Mouse (Mus musculus) erythroblast, adult 5-6 weeks (primary cell): ENCODE results near the gene Snx7. TPM values are rescaled to one million over a fixed set of nuclear protein-coding genes. Genes with fewer than 3 reads are reported as not detected.

ENCODE experiments used
- ATAC-seq: replicated peaks from 2 replicates; pipeline ENCODE4 v1.8.0; 2016; ENCODE audit warnings: moderate number of reproducible peaks, mild to moderate bottlenecking, moderate TSS enrichment, inconsistent platforms; ENCODE audit not compliant: poor library complexity, low FRiP score, severe bottlenecking
- total RNA-seq, 2 experiments: library from RNA; stranded (forward) in 1 of 2; stranded (reverse) in 1 of 2; fragments of 150-400 nt in 1 of 2; fragments of 200-764, 138-1000 nt in 1 of 2; gene quantifications; 2 replicates each; pipeline versions ENCODE4 v1.2.3 to v1.2.4; 2015 to 2017; ENCODE audit warnings: low replicate concordance in 2 of 2

Gene Snx7
- total RNA-seq (2015; ENCODE audit: low replicate concordance) = 3.3 TPM in 1 of 2 replicates, not detected in the other
- 0.70 TPM in 1 of 2 replicates, not detected in the other for total RNA-seq (2017; ENCODE audit: low replicate concordance)

- no peak for ATAC-seq
Measured at GRCm38 (mm10) chr3:117868637-117869323, at the start of gene Snx7. Gene Snx7 (minus strand): TSS chr3:117868936.

DNA sequence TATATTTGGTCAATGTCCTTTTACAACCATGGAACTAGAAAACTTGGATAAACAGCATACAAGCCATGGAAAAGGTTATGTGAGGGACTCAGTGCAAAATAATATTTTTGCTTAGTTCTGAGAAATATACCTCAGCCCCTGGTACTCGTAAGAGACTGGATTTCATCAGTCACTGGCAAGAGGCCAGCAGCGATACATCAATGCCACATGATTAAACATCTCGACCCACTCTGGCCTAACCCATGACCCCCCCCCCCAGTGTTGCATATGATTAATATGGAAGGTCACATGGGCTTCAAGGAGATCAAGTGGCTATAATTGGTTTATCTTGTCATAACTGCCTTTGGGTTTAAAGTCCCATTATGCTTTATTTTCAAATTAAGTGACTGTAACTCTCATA lies 46.7 kb upstream of the Snx7 start:
- ATAC-seq = no peak

- ATAC-seq = no peak
Measured at GRCm38 (mm10) chr3:117893736-117894135, 25.0 kb upstream of the Snx7 start.

DNA sequence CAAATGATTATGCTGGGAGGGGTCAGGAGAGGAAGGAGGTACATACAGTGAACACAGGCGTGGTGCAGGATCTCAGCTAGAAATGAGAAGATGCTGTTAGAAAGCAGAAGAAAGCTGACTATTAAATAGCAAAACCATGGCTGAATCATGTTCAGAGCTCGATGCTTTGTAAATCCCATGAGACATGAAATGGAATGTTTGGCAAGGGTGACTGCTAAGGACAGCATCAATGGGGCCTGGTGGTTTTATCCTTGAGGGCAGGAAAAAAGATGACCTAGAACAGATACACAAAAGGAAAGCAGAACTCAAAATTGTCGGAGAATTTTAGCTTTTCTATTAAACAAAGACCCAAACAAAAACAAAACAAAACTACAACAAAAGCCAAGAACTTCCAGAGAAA lies 6.7 kb upstream of the Snx7 start:
- no peak for ATAC-seq

- ATAC-seq = no peak
Measured at GRCm38 (mm10) chr3:117873209-117873863, 4.6 kb upstream of the Snx7 start.

GRCm38 (mm10) chr3:117869324-117869715 lies 584 bp upstream of the Snx7 start:
- ATAC-seq = no peak

DNA sequence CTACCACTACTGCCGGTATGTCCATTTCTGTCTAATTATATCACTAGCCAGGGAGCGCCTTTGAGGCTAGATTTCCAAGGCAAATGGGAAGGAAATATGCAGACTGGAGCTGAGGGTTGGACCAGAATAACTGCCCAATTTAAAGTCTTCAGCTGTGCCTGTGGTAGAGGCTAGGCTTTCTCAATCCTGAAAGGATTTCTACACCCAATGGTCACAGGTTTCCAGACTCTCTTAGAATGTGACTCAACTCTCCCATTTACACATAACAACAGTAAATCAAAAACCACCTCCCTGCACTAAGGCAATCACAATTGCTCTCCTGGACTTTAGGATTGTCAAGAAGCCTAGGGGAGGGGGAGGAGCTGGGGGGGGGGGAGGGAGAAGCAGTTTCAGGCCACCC lies 645 bp downstream of the Snx7 start:
- ATAC-seq = no peak

DNA sequence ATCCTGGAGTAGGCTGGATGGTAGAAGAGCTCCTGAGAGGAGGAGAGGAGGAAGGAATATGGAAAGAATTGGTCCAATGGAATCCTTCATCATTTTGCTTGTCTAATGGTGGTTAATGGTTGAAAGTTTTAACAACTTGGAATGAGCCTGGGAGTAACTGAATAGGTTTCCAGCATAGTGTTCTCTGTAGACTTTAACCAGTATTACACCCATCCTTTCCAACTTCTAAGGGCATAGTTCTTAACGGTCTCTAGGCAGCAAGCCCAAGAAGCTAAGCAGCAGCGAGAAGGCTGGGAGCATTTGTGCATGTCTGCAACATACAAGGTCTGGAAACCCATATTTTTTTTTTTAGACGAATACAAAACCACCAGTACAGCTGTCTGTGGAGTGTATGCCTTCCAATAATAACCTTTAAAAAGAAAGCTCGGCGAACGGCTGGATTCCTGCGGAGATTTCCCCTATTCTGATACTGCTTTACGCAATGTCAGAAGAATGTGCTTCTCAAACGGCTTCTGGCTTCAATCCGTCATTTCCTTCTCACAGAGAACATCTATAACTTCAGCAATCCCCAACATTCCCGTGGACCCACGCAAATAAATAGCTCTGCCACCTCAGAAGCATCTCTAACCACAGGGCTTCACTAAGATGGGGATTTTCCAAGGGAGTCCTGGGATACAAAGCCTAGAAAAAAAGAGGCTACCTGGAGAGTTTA lies 1.9 kb downstream of the Snx7 start:
- no peak for ATAC-seq

GRCm38 (mm10) chr3:117865621-117866020 lies 3.1 kb downstream of the Snx7 start:
- no peak for ATAC-seq

GRCm38 (mm10) chr3:117862951-117863350 lies 5.8 kb downstream of the Snx7 start:
- no peak for ATAC-seq

DNA sequence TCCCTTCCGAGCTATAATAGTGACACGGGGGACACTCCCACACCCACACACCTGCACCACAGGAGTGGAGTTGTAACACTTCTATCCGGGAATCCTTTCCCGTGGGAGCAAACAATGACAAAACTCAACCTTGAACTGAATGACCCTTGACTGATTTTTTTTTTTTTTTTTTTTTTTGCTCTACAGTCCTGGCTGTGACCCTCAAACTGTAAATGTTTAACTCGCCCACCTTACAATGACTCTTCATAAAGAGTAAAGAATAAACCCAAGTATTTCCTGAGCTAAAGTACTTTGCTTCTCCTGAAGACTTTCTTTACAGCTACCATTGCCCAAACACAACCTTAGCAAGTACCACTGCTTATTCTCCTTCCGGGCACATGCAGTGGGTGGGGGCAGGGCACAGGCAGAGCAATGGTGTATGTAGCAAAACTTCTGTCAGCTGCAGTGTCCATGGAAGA lies 6.7 kb downstream of the Snx7 start:
- no peak for ATAC-seq

DNA sequence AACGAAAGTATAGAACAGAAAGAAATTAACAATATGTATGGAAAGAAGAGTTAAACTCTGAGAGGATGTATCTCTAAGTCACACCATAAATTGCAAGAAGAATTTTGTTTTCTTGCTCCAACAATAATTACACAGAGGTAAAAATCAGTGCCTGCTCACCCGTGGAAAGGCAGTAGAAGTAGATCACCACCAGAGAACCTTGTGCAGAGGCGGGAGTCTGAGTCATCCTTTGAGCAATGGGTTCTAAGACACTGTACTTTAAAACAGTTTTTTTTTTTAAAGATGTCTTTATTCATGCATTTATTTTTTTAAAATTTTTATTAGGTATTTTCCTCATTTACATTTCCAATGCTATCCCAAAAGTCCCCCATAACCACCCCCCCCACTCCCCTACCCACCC lies 9.7 kb downstream of the Snx7 start:
- no peak for ATAC-seq

GRCm38 (mm10) chr3:117853729-117854128 lies 15.0 kb downstream of the Snx7 start:
- ATAC-seq = no peak

DNA sequence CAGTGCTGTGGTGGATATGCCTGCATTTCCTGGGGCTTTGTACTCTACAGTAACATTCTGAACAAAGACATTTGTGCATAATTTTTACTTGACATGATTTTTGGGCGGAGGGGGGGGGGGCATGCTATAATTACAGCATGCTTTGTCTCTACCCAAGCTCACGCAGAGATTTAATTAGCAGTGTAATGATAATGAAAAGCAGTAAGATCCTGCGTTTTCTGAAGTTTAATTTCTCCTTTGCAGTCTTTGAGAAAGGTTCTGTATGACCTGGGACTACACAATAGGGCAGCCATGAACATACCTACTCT lies 16.7 kb downstream of the Snx7 start:
- ATAC-seq = no peak

GRCm38 (mm10) chr3:117851278-117852053 lies 17.3 kb downstream of the Snx7 start:
- no peak for ATAC-seq

DNA sequence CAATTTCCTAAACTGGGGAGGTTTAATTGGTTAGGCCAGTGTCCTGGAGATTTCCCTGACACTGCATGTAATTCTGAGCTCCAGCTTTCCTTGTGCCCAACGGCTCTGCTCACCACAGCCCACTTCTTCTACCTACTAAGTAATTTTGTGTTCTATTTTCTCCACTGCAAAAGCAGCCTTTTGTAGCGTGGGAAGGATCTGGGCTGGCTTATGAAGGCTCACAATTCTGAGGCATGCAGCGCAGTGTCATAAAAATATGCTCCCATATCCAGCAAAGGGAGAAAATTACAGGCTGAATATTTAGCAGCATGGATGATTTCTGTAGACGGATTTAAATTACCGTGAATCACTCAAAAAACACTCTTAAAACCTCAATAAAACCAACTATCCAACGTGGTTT lies 19.9 kb downstream of the Snx7 start:
- no peak for ATAC-seq

DNA sequence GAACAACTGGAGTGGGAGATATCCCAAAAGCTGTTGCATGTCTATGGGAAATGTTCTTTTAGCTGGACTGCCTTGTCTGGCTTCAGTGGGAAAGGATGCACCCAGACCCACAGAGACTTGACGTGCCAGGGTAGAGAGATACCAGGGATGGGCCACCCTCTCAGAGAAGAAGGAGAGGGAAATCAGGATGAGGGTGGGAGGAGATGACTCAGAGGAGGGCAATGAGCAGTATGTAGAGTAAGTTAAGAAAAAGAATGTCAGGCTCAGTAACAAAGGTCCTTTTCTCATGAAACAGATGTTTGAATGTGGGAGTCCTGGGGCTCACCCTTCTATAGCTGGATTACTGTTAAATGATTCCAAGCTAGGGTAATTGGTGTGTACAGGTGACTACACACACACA lies 26.1 kb downstream of the Snx7 start:
- ATAC-seq = no peak

GRCm38 (mm10) chr3:117839867-117840545 lies 28.7 kb downstream of the Snx7 start:
- ATAC-seq = no peak

DNA sequence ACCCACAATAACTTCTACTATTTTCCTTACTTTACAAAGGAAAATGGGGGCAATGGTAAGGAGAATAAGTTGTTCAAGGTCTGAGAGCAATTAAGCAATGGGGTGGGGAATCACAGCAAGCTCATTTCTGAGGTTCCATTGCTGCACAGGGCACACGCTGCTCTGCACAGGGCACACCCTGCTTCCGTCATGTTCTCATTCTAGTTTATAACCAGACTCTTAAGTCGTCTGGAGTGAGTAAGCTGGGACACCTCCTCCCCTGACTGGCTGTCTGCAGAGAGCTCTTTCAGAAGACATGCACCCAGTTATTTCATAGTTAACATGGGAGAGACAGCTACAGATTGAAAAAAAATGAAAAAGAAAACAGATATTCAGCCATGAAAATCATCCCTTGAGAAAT lies 30.7 kb downstream of the Snx7 start:
- ATAC-seq = no peak
